Mouse (Mus musculus): Measurements from ENCODE around the gene Prkaca. TPM values are rescaled to one million over a fixed set of nuclear protein-coding genes. Genes with fewer than 3 reads are reported as not detected.
A peak's percentile ranks its signal among the peaks of the same experiment; 100 is the strongest.

The Prkaca gene
- polyA plus RNA-seq, 1 experiment from 2014 or later, result 163 TPM

GRCm38 (mm10) chr8:84023631-84024030, 50.8 kb downstream of the Prkaca start:
- H3K9me3 ChIP-seq (replicated peaks), result no peaks in the 10 kb centered on the region
- ATAC-seq (replicated peaks; ENCODE audit: low FRiP score), result 0 out of 2 replicates have a peak, but pooled peaks have one; percentile 24
- no peak overlapping the region for H3K4me3 ChIP-seq (replicated peaks)
- no peak overlapping the region for H3K9ac ChIP-seq
- H3K27me3 ChIP-seq, result peaks cover 24% of the 10 kb centered on the region
- peak overlapping the region; percentile 59 for H3K4me2 ChIP-seq
- 26% methylated on average over 1 of the region's 1 CpGs for WGBS
- peak overlapping the region; percentile 86 for H3K27ac ChIP-seq
- peaks cover 4% of the 10 kb centered on the region; the same call in 1 of the 2 replicates for H3K36me3 ChIP-seq
- H3K4me1 ChIP-seq, result peaks cover 69% of the 10 kb centered on the region

GRCm38 (mm10) chr8:84024171-84024570, 51.4 kb downstream of the Prkaca start:
- peaks cover 4% of the 10 kb centered on the region; the same call in 1 of the 2 replicates for H3K36me3 ChIP-seq
- no peak overlapping the region for H3K9ac ChIP-seq
- no peak overlapping the region for H3K4me3 ChIP-seq (replicated peaks)
- H3K9me3 ChIP-seq (replicated peaks), result no peaks in the 10 kb centered on the region
- peaks cover 24% of the 10 kb centered on the region for H3K27me3 ChIP-seq
- peak overlapping the region; percentile 86; the same call in 1 of the 2 replicates for H3K27ac ChIP-seq
- 14% methylated on average over 10 of the region's 10 CpGs for WGBS
- no peak for ATAC-seq (replicated peaks; ENCODE audit: low FRiP score)
- H3K4me1 ChIP-seq, result peaks cover 69% of the 10 kb centered on the region
- peak overlapping the region; percentile 59; the same call in 1 of the 2 replicates for H3K4me2 ChIP-seq

- 1% methylated on average over 41 of the region's 41 CpGs for WGBS
- peaks cover 18% of the 10 kb centered on the region for H3K36me3 ChIP-seq
- peaks cover 56% of the 10 kb centered on the region for H3K4me1 ChIP-seq
- no peak overlapping the region for H3K27ac ChIP-seq
- peaks cover 17% of the 10 kb centered on the region for H3K27me3 ChIP-seq
- H3K4me2 ChIP-seq, result peak overlapping the region; percentile 90
- ATAC-seq (replicated peaks; ENCODE audit: low FRiP score), result peak; percentile 50
- peak overlapping the region; percentile 49 for H3K9ac ChIP-seq
- peak overlapping the region; percentile 54 for H3K4me3 ChIP-seq (replicated peaks)
- no peaks in the 10 kb centered on the region for H3K9me3 ChIP-seq (replicated peaks)
Measured at GRCm38 (mm10) chr8:84025863-84026262, 53.1 kb downstream of the Prkaca start.

GRCm38 (mm10) chr8:84027449-84027848, 54.7 kb downstream of the Prkaca start:
- H3K4me3 ChIP-seq (replicated peaks), result no peak overlapping the region
- no peak overlapping the region for H3K9ac ChIP-seq
- peaks cover 19% of the 10 kb centered on the region for H3K36me3 ChIP-seq
- H3K27ac ChIP-seq, result no peak overlapping the region
- peaks cover 11% of the 10 kb centered on the region for H3K27me3 ChIP-seq
- WGBS, result 18% methylated on average over 10 of the region's 10 CpGs
- peaks cover 40% of the 10 kb centered on the region for H3K4me1 ChIP-seq
- no peak overlapping the region for H3K4me2 ChIP-seq
- no peaks in the 10 kb centered on the region for H3K9me3 ChIP-seq (replicated peaks)
- no peak for ATAC-seq (replicated peaks; ENCODE audit: low FRiP score)

- ATAC-seq (replicated peaks; ENCODE audit: low FRiP score), result no peak
- H3K4me2 ChIP-seq, result no peak overlapping the region
- peaks cover 19% of the 10 kb centered on the region for H3K36me3 ChIP-seq
- H3K9me3 ChIP-seq (replicated peaks), result no peaks in the 10 kb centered on the region
- WGBS, result 92% methylated on average over 5 of the region's 5 CpGs
- peaks cover 11% of the 10 kb centered on the region for H3K27me3 ChIP-seq
- H3K4me1 ChIP-seq, result peaks cover 22% of the 10 kb centered on the region
- H3K27ac ChIP-seq, result no peak overlapping the region
- H3K9ac ChIP-seq, result no peak overlapping the region
- no peak overlapping the region for H3K4me3 ChIP-seq (replicated peaks)
Measured at GRCm38 (mm10) chr8:84029272-84029671, 56.5 kb downstream of the Prkaca start.

GRCm38 (mm10) chr8:84032777-84033176, 60.0 kb downstream of the Prkaca start:
- Histone ChIP-seq H3K9me3 (replicated peaks) (no peaks in the 10 kb centered on the region), H3K36me3 (peaks cover 19% of the 10 kb centered on the region), H3K4me3 (replicated peaks) (no peak overlapping the region), H3K4me1 (0 out of 2 replicates have a peak, but pooled peaks cover under 1% of the 10 kb centered on the region), H3K9ac (no peak overlapping the region), H3K27ac (no peak overlapping the region), H3K27me3 (0 out of 2 replicates have a peak, but pooled peaks cover 7% of the 10 kb centered on the region), H3K4me2 (no peak overlapping the region)
- 77% methylated on average over 4 of the region's 4 CpGs for WGBS
- ATAC-seq (replicated peaks; ENCODE audit: low FRiP score), result no peak

GRCm38 (mm10) chr8:84038015-84038414, 65.2 kb downstream of the Prkaca start:
- peaks cover 23% of the 10 kb centered on the region for H3K4me1 ChIP-seq
- WGBS, result 60% methylated on average over 5 of the region's 5 CpGs
- no peak overlapping the region for H3K27ac ChIP-seq
- no peaks in the 10 kb centered on the region for H3K36me3 ChIP-seq
- no peak overlapping the region for H3K9ac ChIP-seq
- no peaks in the 10 kb centered on the region for H3K9me3 ChIP-seq (replicated peaks)
- H3K27me3 ChIP-seq, result peaks cover 26% of the 10 kb centered on the region
- no peak overlapping the region for H3K4me2 ChIP-seq
- H3K4me3 ChIP-seq (replicated peaks), result no peak overlapping the region
- ATAC-seq (replicated peaks; ENCODE audit: low FRiP score), result no peak

- no peak for ATAC-seq (replicated peaks; ENCODE audit: low FRiP score)
Measured at GRCm38 (mm10) chr8:84039050-84039449, 66.3 kb downstream of the Prkaca start.

GRCm38 (mm10) chr8:84042066-84042947, 69.5 kb downstream of the Prkaca start, which contains the start of gene Il27ra:
Gene Il27ra, minus strand, starts transcription at chr8:84042589.
- WGBS, result 3% methylated on average over 40 of the region's 40 CpGs

More at GRCm38 (mm10) chr8:84039050-84039449, 66.3 kb downstream of the Prkaca start:
- H3K4me2 ChIP-seq, result no peak overlapping the region
- no peak overlapping the region for H3K9ac ChIP-seq
- no peaks in the 10 kb centered on the region for H3K9me3 ChIP-seq (replicated peaks)
- no peak overlapping the region for H3K4me3 ChIP-seq (replicated peaks)
- H3K4me1 ChIP-seq, result peaks cover 27% of the 10 kb centered on the region
- no peaks in the 10 kb centered on the region for H3K36me3 ChIP-seq
- H3K27ac ChIP-seq, result no peak overlapping the region
- H3K27me3 ChIP-seq, result peaks cover 37% of the 10 kb centered on the region
- 3% methylated on average over 5 of the region's 5 CpGs for WGBS

GRCm38 (mm10) chr8:84042948-84043342, 70.2 kb downstream of the Prkaca start:
- no peaks in the 10 kb centered on the region for H3K36me3 ChIP-seq
- H3K9me3 ChIP-seq (replicated peaks), result no peaks in the 10 kb centered on the region
- peaks cover 32% of the 10 kb centered on the region for H3K4me1 ChIP-seq
- peak overlapping the region; percentile 87 for H3K4me2 ChIP-seq
- no peak overlapping the region for H3K9ac ChIP-seq
- WGBS, result 32% methylated on average over 12 of the region's 12 CpGs
- H3K27ac ChIP-seq, result no peak overlapping the region
- H3K4me3 ChIP-seq (replicated peaks), result peak overlapping the region; percentile 47
- no peak for ATAC-seq (replicated peaks; ENCODE audit: low FRiP score)
- peaks cover 48% of the 10 kb centered on the region for H3K27me3 ChIP-seq

More at GRCm38 (mm10) chr8:84042066-84042947, 69.5 kb downstream of the Prkaca start, which contains the start of gene Il27ra:
- Histone ChIP-seq H3K27ac (no peak within 1 kb of the TSS), H3K4me2 (peak within 1 kb of the TSS; percentile 87), H3K36me3 (no peaks in the 10 kb centered on the region), H3K9me3 (replicated peaks) (no peaks in the 10 kb centered on the region), H3K4me3 (replicated peaks) (peak within 1 kb of the TSS; percentile 47), H3K9ac (0 out of 2 replicates have a peak within 1 kb of the TSS, but pooled peaks have one; percentile 27), H3K27me3 (peaks cover 48% of the 10 kb centered on the region), H3K4me1 (peaks cover 34% of the 10 kb centered on the region)
- ATAC-seq (replicated peaks; ENCODE audit: low FRiP score), result peak; percentile 89

GRCm38 (mm10) chr8:84044103-84044502, 71.3 kb downstream of the Prkaca start:
- Histone ChIP-seq H3K4me3 (replicated peaks) (peak overlapping the region; percentile 21; the same call in 1 of the 2 replicates), H3K4me2 (peak overlapping the region; percentile 49), H3K27me3 (peaks cover 48% of the 10 kb centered on the region), H3K9ac (no peak overlapping the region), H3K9me3 (replicated peaks) (no peaks in the 10 kb centered on the region), H3K36me3 (no peaks in the 10 kb centered on the region), H3K4me1 (peaks cover 32% of the 10 kb centered on the region), H3K27ac (no peak overlapping the region)
- 10% methylated on average over 7 of the region's 7 CpGs for WGBS
- no peak for ATAC-seq (replicated peaks; ENCODE audit: low FRiP score)

- H3K36me3 ChIP-seq, result no peaks in the 10 kb centered on the region
- no peak within 1 kb of the TSS for H3K27ac ChIP-seq
- no peak for ATAC-seq (replicated peaks; ENCODE audit: low FRiP score)
- peaks cover 32% of the 10 kb centered on the region for H3K4me1 ChIP-seq
- H3K4me2 ChIP-seq, result peak within 1 kb of the TSS; percentile 49
- no peaks in the 10 kb centered on the region for H3K9me3 ChIP-seq (replicated peaks)
- H3K9ac ChIP-seq, result no peak within 1 kb of the TSS
- 9% methylated on average over 9 of the region's 9 CpGs for WGBS
- peaks cover 48% of the 10 kb centered on the region for H3K27me3 ChIP-seq
- H3K4me3 ChIP-seq (replicated peaks), result peak within 1 kb of the TSS; percentile 21
Measured at GRCm38 (mm10) chr8:84044900-84045299, 72.1 kb downstream of the Prkaca start, which contains the start of gene Rln3. Gene Rln3, minus strand, starts transcription at chr8:84045000.

All from kidney, embryonic 15.5 days (tissue).